ENCODE assay signal across 8 mouse cellular contexts in genomic region chr17:83322621-83323335, GRCm38 (mm10). TPM values are rescaled to one million over a fixed set of nuclear protein-coding genes. Genes with fewer than 3 reads are reported as not detected.
DNase-seq lines count a peak whose midpoint lies in the region; ATAC-seq lines count a peak whose summit lies in the region.

No protein-coding gene starts in this region.

- peak overlapping the region; percentile 66; the same call in 1 of the 2 replicates for H3K27ac ChIP-seq in limb, embryonic 12.5 days
- H3K27ac ChIP-seq in midbrain, embryonic 13.5 days = no peak overlapping the region
- peak overlapping the region; percentile 68 for H3K27ac ChIP-seq in stomach, embryonic 16.5 days (ENCODE audit: low read length)

- peak overlapping the region; percentile 52 for H3K4me2 ChIP-seq in limb, embryonic 12.5 days
- H3K4me2 ChIP-seq in midbrain, embryonic 13.5 days (replicated peaks) = peak overlapping the region; percentile 56
- H3K4me2 ChIP-seq in stomach, embryonic 16.5 days (ENCODE audit: low read depth, low read length) = peak overlapping the region; percentile 54

- WGBS in limb, embryonic 12.5 days = 10% methylated on average over 25 of the region's 25 CpGs
- 12% methylated on average over 25 of the region's 25 CpGs for WGBS in midbrain, embryonic 13.5 days
- WGBS in stomach, embryonic 16.5 days = 9% methylated on average over 25 of the region's 25 CpGs

- no peaks in the 10 kb centered on the region for H3K27me3 ChIP-seq in limb, embryonic 12.5 days
- 0 out of 2 replicates have a peak, but pooled peaks cover 4% of the 10 kb centered on the region for H3K27me3 ChIP-seq in midbrain, embryonic 13.5 days
- no peaks in the 10 kb centered on the region for H3K27me3 ChIP-seq in stomach, embryonic 16.5 days (ENCODE audit: control insufficient read depth, insufficient read depth, low read length)

- H3K36me3 ChIP-seq in limb, embryonic 12.5 days = no peaks in the 10 kb centered on the region
- H3K36me3 ChIP-seq in midbrain, embryonic 13.5 days = no peaks in the 10 kb centered on the region
- H3K36me3 ChIP-seq in stomach, embryonic 16.5 days (ENCODE audit: control insufficient read depth, insufficient read depth, low read length) = no peaks in the 10 kb centered on the region

- peak overlapping the region; percentile 27; the same call in 1 of the 2 replicates for H3K9ac ChIP-seq in limb, embryonic 12.5 days (replicated peaks)
- H3K9ac ChIP-seq in midbrain, embryonic 13.5 days (replicated peaks) = peak overlapping the region; percentile 55
- H3K9ac ChIP-seq in stomach, embryonic 16.5 days (ENCODE audit: low read length) = peak overlapping the region; percentile 64

- no peak for ATAC-seq in limb, embryonic 12.5 days (ENCODE audit: insufficient number of reproducible peaks, insufficient read depth, low FRiP score, low TSS enrichment, low read depth)
- peak; percentile 78 for ATAC-seq in midbrain, embryonic 13.5 days
- ATAC-seq in stomach, embryonic 16.5 days (ENCODE audit: insufficient read depth, low FRiP score) = peak; percentile 75; the same call in 1 of the 2 replicates
- ATAC-seq in megakaryocyte-erythroid progenitor cell, adult 5-6 weeks (replicated peaks; ENCODE audit: low FRiP score, low TSS enrichment, poor library complexity, severe bottlenecking) = no peak

- peaks cover 9% of the 10 kb centered on the region; the same call in 1 of the 2 replicates for H3K9me3 ChIP-seq in limb, embryonic 12.5 days
- H3K9me3 ChIP-seq in midbrain, embryonic 13.5 days = no peaks in the 10 kb centered on the region; the same call in 1 of the 2 replicates
- H3K9me3 ChIP-seq in stomach, embryonic 16.5 days (replicated peaks; ENCODE audit: control insufficient read depth, low read length) = no peaks in the 10 kb centered on the region

- peaks cover 24% of the 10 kb centered on the region for H3K4me1 ChIP-seq in limb, embryonic 12.5 days (replicated peaks)
- H3K4me1 ChIP-seq in midbrain, embryonic 13.5 days (replicated peaks) = peaks cover 15% of the 10 kb centered on the region
- H3K4me1 ChIP-seq in stomach, embryonic 16.5 days (ENCODE audit: control insufficient read depth, insufficient read depth, low read length) = peaks cover 22% of the 10 kb centered on the region

- DNase-seq in adrenal gland, postnatal 36 days = peak; percentile 53 to 74
- peak; percentile 45 for DNase-seq in embryo, embryonic 9.5 days (ENCODE audit: extremely low spot score)
- peak; percentile 74 to 84 for DNase-seq in heart, adult 18-20 months
- peak; percentile 38 for DNase-seq in kidney, adult 11 months

- peak overlapping the region; percentile 24 for H3K4me3 ChIP-seq in limb, embryonic 12.5 days (replicated peaks)
- H3K4me3 ChIP-seq in midbrain, embryonic 13.5 days (replicated peaks) = peak overlapping the region; percentile 29
- peak overlapping the region; percentile 30 for H3K4me3 ChIP-seq in stomach, embryonic 16.5 days (replicated peaks; ENCODE audit: low read length)

RNA-seq across cellular contexts. Expression of gene Eml4, which starts 28.0 kb away (rescaled TPM):
- 10 to 100 TPM; 21.0 to 23.3 TPM for total RNA-seq in adrenal gland, postnatal 36 days (2021)
- total RNA-seq in heart, adult 18-20 months (2021) = 1 to 10 TPM; 4.3 to 4.4 TPM
- polyA plus RNA-seq in limb, embryonic 12.5 days (2016; fragmentation: Nextera tagmentation; extraction: Ambion mirVana) = 70.8 and 74.8 TPM in 2 replicates
- polyA plus RNA-seq in midbrain, embryonic 13.5 days (2015; fragmentation: Nextera tagmentation; extraction: Ambion mirVana) = 29.2 and 35.1 TPM in 2 replicates
- polyA plus RNA-seq in stomach, embryonic 16.5 days (2015; fragmentation: Nextera tagmentation; extraction: Ambion mirVana) = 21.4 and 24.2 TPM in 2 replicates
- 7.1 and 10.3 TPM in 2 replicates for total RNA-seq in megakaryocyte-erythroid progenitor cell, adult 5-6 weeks (2014; fragmentation: Nextera tagmentation)
- 22.6 and 26.0 TPM in 2 replicates for total RNA-seq in megakaryocyte-erythroid progenitor cell, adult 5-6 weeks (2017)

Comparison
In these comparisons a context has a peak if more than half of its experiments do, and no peak if none do; other contexts are left out.
1. ATAC-seq: peak in midbrain, embryonic 13.5 days (single experiment) and stomach, embryonic 16.5 days (single experiment); none in limb, embryonic 12.5 days (single experiment) and megakaryocyte-erythroid progenitor cell, adult 5-6 weeks (single experiment).
2. Peak in every context shown above with its lines, with median percentiles within 50 percentile points of each other: DNase-seq, H3K4me2 ChIP-seq, H3K4me3 ChIP-seq and H3K9ac ChIP-seq.